Mouse (Mus musculus): ENCODE measurements around the gene Prkcg. TPM values are rescaled to one million over a fixed set of nuclear protein-coding genes. Genes with fewer than 3 reads are reported as not detected.

Prkcg gene
- polyA plus RNA-seq, 1 experiment from 2014 or later: 0.25 TPM

- no peaks in the 10 kb centered on the region for H3K27me3 ChIP-seq (ENCODE audit: insufficient read depth, low read length)
- ATAC-seq (ENCODE audit: insufficient read depth) (no peak), DNase-seq (no peak)
- H3K9me3 ChIP-seq (ENCODE audit: low read depth, low read length): no peaks in the 10 kb centered on the region
- no peak overlapping the region for H3K9ac ChIP-seq
- H3K27ac ChIP-seq (ENCODE audit: low read depth): no peak overlapping the region
- TF ChIP-seq CTCF (IDR thresholded peaks at IDR 0.05; ENCODE audit: low read depth): no peak
- H3K4me3 ChIP-seq (ENCODE audit: low read depth, low read length): no peak overlapping the region
- no peaks in the 10 kb centered on the region for H3K36me3 ChIP-seq (ENCODE audit: insufficient read depth)
- H3K4me1 ChIP-seq (ENCODE audit: insufficient read depth): no peaks in the 10 kb centered on the region
- no peak overlapping the region for H3K4me2 ChIP-seq
- WGBS: 83% methylated on average over 1 of the region's 1 CpGs
Observed at GRCm38 (mm10) chr7:3323826-3324225, 34.8 kb downstream of the Prkcg start.

DNA sequence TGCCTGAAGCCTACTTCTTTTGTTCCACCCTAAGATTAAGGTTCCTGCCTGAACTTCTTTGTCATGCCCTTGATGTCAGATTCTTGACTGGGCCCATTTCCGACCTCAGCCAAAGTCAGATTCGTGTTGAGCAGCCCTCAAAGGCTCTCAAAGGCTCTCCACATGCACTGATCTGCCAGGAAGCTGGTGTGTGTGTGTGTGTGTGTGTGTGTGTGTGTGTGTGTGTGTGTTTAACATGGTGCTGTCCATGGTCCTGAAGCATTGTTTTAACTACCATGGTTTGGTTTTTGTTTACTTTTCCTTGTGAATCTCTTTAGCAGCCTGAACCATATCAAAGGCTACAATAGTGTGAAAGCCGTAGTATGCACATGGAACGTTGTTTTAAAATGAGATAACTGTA is 39.0 kb downstream of the Prkcg start:
- H3K36me3 ChIP-seq (ENCODE audit: insufficient read depth): no peaks in the 10 kb centered on the region
- no peak for TF ChIP-seq CTCF (IDR thresholded peaks at IDR 0.05; ENCODE audit: low read depth)
- peak; percentile 67 for DNase-seq
- WGBS: 45% methylated on average over 4 of the region's 4 CpGs
- ATAC-seq (ENCODE audit: insufficient read depth): no peak
- H3K9me3 ChIP-seq (ENCODE audit: low read depth, low read length): no peaks in the 10 kb centered on the region
- H3K27ac ChIP-seq (ENCODE audit: low read depth): no peak overlapping the region
- H3K9ac ChIP-seq: no peak overlapping the region
- no peak overlapping the region for H3K4me3 ChIP-seq (ENCODE audit: low read depth, low read length)
- H3K4me1 ChIP-seq (ENCODE audit: insufficient read depth): no peaks in the 10 kb centered on the region
- no peak overlapping the region for H3K4me2 ChIP-seq
- no peaks in the 10 kb centered on the region for H3K27me3 ChIP-seq (ENCODE audit: insufficient read depth, low read length)

- Histone ChIP-seq H3K9ac (no peak overlapping the region), H3K4me1 (ENCODE audit: insufficient read depth) (no peaks in the 10 kb centered on the region), H3K27me3 (ENCODE audit: insufficient read depth, low read length) (no peaks in the 10 kb centered on the region), H3K27ac (ENCODE audit: low read depth) (no peak overlapping the region), H3K9me3 (ENCODE audit: low read depth, low read length) (no peaks in the 10 kb centered on the region), H3K36me3 (ENCODE audit: insufficient read depth) (no peaks in the 10 kb centered on the region), H3K4me3 (ENCODE audit: low read depth, low read length) (no peak overlapping the region), H3K4me2 (peak overlapping the region; percentile 43)
- peak; percentile 86 for DNase-seq
- peak; percentile 95 for TF ChIP-seq CTCF (IDR thresholded peaks at IDR 0.05; ENCODE audit: low read depth)
- ATAC-seq (ENCODE audit: insufficient read depth): no peak
- WGBS: 16% methylated on average over 31 of the region's 31 CpGs
Observed at GRCm38 (mm10) chr7:3329776-3330546, 41.0 kb downstream of the Prkcg start.

- DNase-seq (no peak), ATAC-seq (ENCODE audit: insufficient read depth) (peak; percentile 2; the same call in 1 of the 2 replicates)
- 45% methylated on average over 6 of the region's 6 CpGs for WGBS
- Histone ChIP-seq H3K9ac (no peak overlapping the region), H3K27ac (ENCODE audit: low read depth) (no peak overlapping the region), H3K4me1 (ENCODE audit: insufficient read depth) (no peaks in the 10 kb centered on the region), H3K9me3 (ENCODE audit: low read depth, low read length) (no peaks in the 10 kb centered on the region), H3K36me3 (ENCODE audit: insufficient read depth) (no peaks in the 10 kb centered on the region), H3K27me3 (ENCODE audit: insufficient read depth, low read length) (no peaks in the 10 kb centered on the region), H3K4me3 (ENCODE audit: low read depth, low read length) (peak overlapping the region; percentile 55; the same call in 1 of the 2 replicates), H3K4me2 (peak overlapping the region; percentile 65)
- TF ChIP-seq CTCF (IDR thresholded peaks at IDR 0.05; ENCODE audit: low read depth): no peak
Observed at GRCm38 (mm10) chr7:3331171-3331570, 42.2 kb downstream of the Prkcg start.

DNA sequence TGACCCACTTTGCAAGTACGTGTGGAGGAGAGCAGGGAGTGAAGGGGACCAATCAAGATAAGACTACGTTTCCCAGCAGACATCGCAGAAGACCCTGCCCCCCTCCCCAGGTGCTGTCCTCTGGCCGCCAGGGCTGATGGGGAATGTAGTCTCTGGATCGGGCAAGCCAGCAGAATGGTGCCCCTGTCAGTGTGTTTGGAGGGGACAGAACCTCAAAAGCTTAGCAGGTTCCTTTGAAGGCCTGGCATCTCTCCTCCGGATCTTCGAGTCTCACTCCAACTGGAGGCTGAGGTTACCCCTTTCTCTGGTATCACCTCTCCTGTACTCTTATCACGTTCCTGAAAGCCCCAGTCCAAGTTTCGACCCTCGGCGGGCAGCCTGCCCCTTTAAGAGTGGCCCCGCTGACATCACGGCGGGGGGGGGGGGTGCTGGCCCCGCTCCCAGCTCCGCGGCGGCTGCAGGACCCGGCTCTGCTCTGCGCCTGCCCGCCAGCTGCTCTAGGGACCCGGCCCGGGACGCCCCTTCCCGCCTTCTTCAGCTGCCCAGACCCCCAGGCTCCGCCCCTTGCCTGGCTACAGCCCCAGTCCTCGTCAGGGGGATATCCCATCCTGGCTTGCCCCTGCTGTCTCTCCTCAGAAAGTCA is 42.7 kb downstream of the Prkcg start:
- peak; percentile 96 for ATAC-seq (ENCODE audit: insufficient read depth)
- peak; percentile 92 for DNase-seq
- H3K4me2 ChIP-seq: peak overlapping the region; percentile 65
- no peaks in the 10 kb centered on the region for H3K36me3 ChIP-seq (ENCODE audit: insufficient read depth)
- WGBS: under 1% methylated on average over 27 of the region's 27 CpGs
- H3K27ac ChIP-seq (ENCODE audit: low read depth): peak overlapping the region; percentile 70; the same call in 1 of the 2 replicates
- no peaks in the 10 kb centered on the region for H3K9me3 ChIP-seq (ENCODE audit: low read depth, low read length)
- no peak overlapping the region; the same call in 1 of the 2 replicates for H3K9ac ChIP-seq
- no peaks in the 10 kb centered on the region for H3K27me3 ChIP-seq (ENCODE audit: insufficient read depth, low read length)
- no peaks in the 10 kb centered on the region for H3K4me1 ChIP-seq (ENCODE audit: insufficient read depth)
- no peak for TF ChIP-seq CTCF (IDR thresholded peaks at IDR 0.05; ENCODE audit: low read depth)
- H3K4me3 ChIP-seq (ENCODE audit: low read depth, low read length): peak overlapping the region; percentile 55

GRCm38 (mm10) chr7:3332224-3332615 is 43.2 kb downstream of the Prkcg start:
- TF ChIP-seq CTCF (IDR thresholded peaks at IDR 0.05; ENCODE audit: low read depth): no peak
- Histone ChIP-seq H3K4me2 (peak overlapping the region; percentile 65), H3K9ac (no peak overlapping the region; the same call in 1 of the 2 replicates), H3K27ac (ENCODE audit: low read depth) (peak overlapping the region; percentile 70; the same call in 1 of the 2 replicates), H3K9me3 (ENCODE audit: low read depth, low read length) (no peaks in the 10 kb centered on the region), H3K4me3 (ENCODE audit: low read depth, low read length) (peak overlapping the region; percentile 55), H3K27me3 (ENCODE audit: insufficient read depth, low read length) (no peaks in the 10 kb centered on the region), H3K36me3 (ENCODE audit: insufficient read depth) (no peaks in the 10 kb centered on the region), H3K4me1 (ENCODE audit: insufficient read depth) (no peaks in the 10 kb centered on the region)
- DNase-seq (no peak), ATAC-seq (ENCODE audit: insufficient read depth) (peak; percentile 16; the same call in 1 of the 2 replicates)
- WGBS: 2% methylated on average over 4 of the region's 4 CpGs
